Mouse (Mus musculus) heart, embryonic 14.5 days (tissue): Measurements from ENCODE around the gene Ap2b1. TPM values are rescaled to one million over a fixed set of nuclear protein-coding genes. Genes with fewer than 3 reads are reported as not detected.

Experiments
- ATAC-seq: fragments of 200-750 bp; cut with Nextera tagmentation; 2 replicates; pipeline ENCODE4 v1.8.0; 2017; ENCODE audit warnings: low read depth, moderate TSS enrichment; ENCODE audit not compliant: insufficient number of reproducible peaks, insufficient read depth, low FRiP score
- H3K27ac ChIP-seq, 2 experiments: fragments of 200-500 bp in 1 of 2; fragments of 300-500 bp in 1 of 2; sonication (generic) in 1 of 2; replicated peaks in 1 of 2; 2 replicates each; pipeline ENCODE4 v1.5.1; 2012 to 2014; ENCODE audit warnings: low read depth in 2 of 2, low read length in 2 of 2, control low read depth in 1 of 2, mild to moderate bottlenecking in 1 of 2, mixed read lengths in 1 of 2; ENCODE audit not compliant: control insufficient read depth in 1 of 2, insufficient read depth in 1 of 2
- H3K27me3 ChIP-seq: fragments of 300-500 bp; sonication (generic); 2 replicates; pipeline ENCODE4 v1.6.1; 2014; ENCODE audit warnings: mild to moderate bottlenecking, low read length, control low read depth; ENCODE audit not compliant: control insufficient read depth, insufficient read depth
- H3K36me3 ChIP-seq: fragments of 300-500 bp; sonication (generic); 2 replicates; pipeline ENCODE4 v1.6.1; 2014; ENCODE audit warnings: mild to moderate bottlenecking, control low read depth, low read length, mixed read lengths; ENCODE audit not compliant: control insufficient read depth, insufficient read depth
- H3K4me1 ChIP-seq, 2 experiments: fragments of 200-500 bp in 1 of 2; fragments of 300-500 bp in 1 of 2; sonication (generic) in 1 of 2; 2 replicates each; pipeline ENCODE4 v1.6.1; 2012 to 2014; ENCODE audit warnings: low read length in 2 of 2, control low read depth in 1 of 2, mixed read lengths in 1 of 2; ENCODE audit not compliant: control insufficient read depth in 2 of 2, insufficient read depth in 2 of 2
- H3K4me2 ChIP-seq: fragments of 300-500 bp; sonication (generic); 2 replicates; pipeline ENCODE4 v1.6.1; 2014; ENCODE audit warnings: mild to moderate bottlenecking, low read length
- H3K4me3 ChIP-seq, 2 experiments: fragments of 200-500 bp in 1 of 2; fragments of 300-500 bp in 1 of 2; sonication (generic) in 1 of 2; 2 replicates each; pipeline ENCODE4 v1.5.1; 2012 to 2014; ENCODE audit warnings: low read length in 2 of 2, mild to moderate bottlenecking in 2 of 2, control low read depth in 1 of 2, low read depth in 1 of 2, moderate library complexity in 1 of 2; ENCODE audit not compliant: control insufficient read depth in 1 of 2, insufficient read depth in 1 of 2
- H3K9ac ChIP-seq: fragments of 300-500 bp; sonication (generic); 2 replicates; pipeline ENCODE4 v1.6.1; 2014; ENCODE audit warnings: mild to moderate bottlenecking, low read length
- H3K9me3 ChIP-seq: fragments of 300-500 bp; sonication (generic); 2 replicates; pipeline ENCODE4 v1.6.1; 2016; ENCODE audit warnings: low read length, control low read depth; ENCODE audit not compliant: control insufficient read depth
- WGBS: fragments of 180-500 bp; shearing (Covaris S2); extraction: QIAGEN DNeasy Blood & Tissue Kit; methylation state at CpG from one replicate; pipeline ENCODE4 v1.1.7; 2014; 5-methylcytosine and 5-hydroxymethylcytosine counted together
- polyA plus RNA-seq: library from polyadenylated mRNA; unstranded; fragments of >200 nt; fragmentation: Nextera tagmentation; extraction: Ambion mirVana; gene quantifications from 2 replicates; pipeline ENCODE4 v1.2.1, GENCODE M21; 2014

Ap2b1 gene
- polyA plus RNA-seq, 1 experiment from 2014 or later, result 46.5 TPM

DNA sequence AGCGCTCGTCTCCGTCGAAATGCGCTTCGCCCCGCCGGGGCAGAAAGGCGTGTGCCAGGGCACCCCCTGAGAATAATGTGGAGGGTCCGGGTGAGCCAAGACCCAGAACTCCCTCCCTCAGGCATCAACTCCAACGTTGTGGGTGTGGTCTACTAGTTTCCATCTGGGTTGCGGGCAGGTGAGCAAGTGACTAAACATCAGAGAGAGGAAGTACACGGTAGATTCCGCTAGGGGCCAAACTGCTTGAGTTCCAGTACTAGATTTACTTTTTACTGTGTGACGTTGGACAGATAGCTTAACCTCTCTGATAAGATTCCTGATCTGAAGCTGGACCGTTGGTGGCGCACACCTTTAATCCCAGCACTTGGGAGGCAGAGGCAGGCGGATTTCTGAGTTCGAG lies 146.2 kb downstream of the Ap2b1 start:
- H3K36me3 ChIP-seq, result no peaks in the 10 kb centered on the region
- H3K9ac ChIP-seq, result peak overlapping the region; percentile 6; the same call in 1 of the 2 replicates
- peak overlapping the region; percentile 18 to 30 for H3K4me3 ChIP-seq
- peaks cover 41% of the 10 kb centered on the region for H3K27me3 ChIP-seq
- no peak for ATAC-seq
- H3K4me2 ChIP-seq, result peak overlapping the region; percentile 58
- 22% methylated on average over 19 of the region's 19 CpGs for WGBS
- H3K27ac ChIP-seq, result no peak overlapping the region
- no peaks in the 10 kb centered on the region for H3K9me3 ChIP-seq
- peaks cover 49 to 73% of the 10 kb centered on the region in 2 experiments for H3K4me1 ChIP-seq

DNA sequence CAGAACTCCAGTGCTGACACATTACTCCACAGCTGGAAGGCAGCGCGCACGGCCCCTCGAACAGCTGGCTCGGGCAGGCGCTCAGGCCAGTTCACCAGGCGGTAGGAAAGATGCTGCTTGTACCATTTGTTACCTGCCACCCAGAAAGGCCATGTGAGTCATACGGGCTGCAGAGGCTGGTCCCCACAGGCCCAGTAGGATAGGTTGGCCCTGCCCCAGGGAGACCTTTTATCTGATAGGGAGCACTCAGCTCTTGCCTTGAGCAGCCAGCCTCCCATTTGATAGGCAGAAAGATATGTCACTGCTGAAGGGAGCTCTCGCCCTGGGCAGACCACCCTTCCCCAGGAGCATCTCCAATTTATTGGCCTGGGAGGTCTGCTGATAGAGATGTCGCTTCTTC lies 148.8 kb downstream of the Ap2b1 start:
- no peak overlapping the region for H3K4me3 ChIP-seq
- no peak overlapping the region for H3K9ac ChIP-seq
- no peaks in the 10 kb centered on the region for H3K9me3 ChIP-seq
- H3K27me3 ChIP-seq, result peaks cover 28% of the 10 kb centered on the region; the same call in 1 of the 2 replicates
- 75% methylated on average over 10 of the region's 10 CpGs for WGBS
- no peak overlapping the region for H3K4me2 ChIP-seq
- ATAC-seq, result no peak
- H3K27ac ChIP-seq, result peak overlapping the region in 1 of 2 experiments; percentile 69; a peak in 1 of 4 replicates
- H3K36me3 ChIP-seq, result no peaks in the 10 kb centered on the region
- H3K4me1 ChIP-seq, result peaks cover 39 to 56% of the 10 kb centered on the region in 2 experiments

DNA sequence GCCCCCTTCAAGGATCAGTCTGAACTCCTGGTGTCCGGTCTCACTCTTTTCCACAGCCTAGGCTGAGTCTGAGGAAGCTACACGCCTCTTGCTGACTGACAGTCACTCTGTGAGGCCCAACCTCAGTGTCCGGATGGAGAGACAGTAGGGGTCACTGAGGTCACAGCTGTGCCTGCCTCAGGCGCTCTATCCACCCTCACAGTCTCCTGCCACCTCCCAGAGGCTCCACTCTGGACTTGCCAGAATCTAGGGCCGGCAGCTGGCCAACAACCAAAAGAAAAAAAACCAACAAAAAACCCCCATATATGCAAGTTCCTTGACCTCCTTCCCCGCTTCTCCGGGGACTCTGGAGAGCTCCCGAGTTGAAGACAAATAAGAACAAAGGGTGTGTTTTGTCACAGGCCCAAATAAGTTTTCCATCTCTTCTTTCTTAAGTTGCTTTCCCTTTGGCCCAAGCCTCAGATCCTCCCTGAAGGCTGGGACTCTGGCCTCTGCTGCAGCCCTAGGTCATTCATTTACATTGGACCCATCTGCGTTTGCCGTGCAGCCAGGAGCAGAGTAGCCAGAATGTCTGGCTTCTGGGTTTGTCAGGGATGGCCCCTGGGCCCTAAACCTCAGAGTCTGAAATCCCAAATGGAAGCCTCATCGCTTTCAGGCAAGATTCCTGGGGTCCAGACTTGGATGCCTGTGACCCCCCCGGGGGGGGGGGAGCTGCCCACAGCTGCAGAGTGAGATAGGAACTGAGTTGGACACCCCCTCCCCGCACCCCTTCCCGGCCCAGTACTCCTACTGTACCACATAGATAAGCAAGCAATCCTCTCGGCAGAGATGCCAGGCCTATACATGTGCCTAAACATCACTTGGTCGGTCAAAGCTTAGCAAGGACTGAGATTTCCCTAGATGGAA lies 149.4 kb downstream of the Ap2b1 start:
- WGBS, result 30% methylated on average over 16 of the region's 16 CpGs
- H3K27ac ChIP-seq, result peak overlapping the region; percentile 36 to 69
- H3K9ac ChIP-seq, result peak overlapping the region; percentile 38; the same call in 1 of the 2 replicates
- H3K4me3 ChIP-seq, result no peak overlapping the region
- H3K36me3 ChIP-seq, result no peaks in the 10 kb centered on the region
- 0 out of 2 replicates have a peak, but pooled peaks have one; percentile 33 for ATAC-seq
- H3K27me3 ChIP-seq, result peaks cover 27% of the 10 kb centered on the region; the same call in 1 of the 2 replicates
- H3K4me2 ChIP-seq, result no peak overlapping the region
- H3K9me3 ChIP-seq, result no peaks in the 10 kb centered on the region
- peaks cover 37 to 52% of the 10 kb centered on the region in 2 experiments for H3K4me1 ChIP-seq

DNA sequence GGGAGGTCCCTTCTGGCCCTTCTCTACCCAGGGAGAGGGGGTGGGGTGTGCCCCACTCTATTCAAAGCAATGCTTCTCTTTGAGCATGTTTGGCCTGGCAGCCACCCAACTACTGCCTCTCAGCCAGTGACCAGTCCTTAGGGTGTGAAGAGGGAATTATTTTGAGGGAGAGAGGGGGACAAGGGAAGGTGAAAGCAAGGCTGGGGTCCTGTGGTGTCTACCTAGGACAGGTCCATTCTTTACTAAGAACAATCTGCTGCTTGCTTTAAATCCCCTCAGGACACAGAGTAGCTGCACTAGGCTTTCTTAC lies 150.1 kb downstream of the Ap2b1 start:
- no peak overlapping the region for H3K4me3 ChIP-seq
- peak; percentile 37; the same call in 1 of the 2 replicates for ATAC-seq
- peaks cover 34 to 48% of the 10 kb centered on the region in 2 experiments for H3K4me1 ChIP-seq
- peak overlapping the region; percentile 38; the same call in 1 of the 2 replicates for H3K9ac ChIP-seq
- H3K27me3 ChIP-seq, result peaks cover 24% of the 10 kb centered on the region; the same call in 1 of the 2 replicates
- H3K9me3 ChIP-seq, result no peaks in the 10 kb centered on the region
- H3K4me2 ChIP-seq, result no peak overlapping the region
- H3K27ac ChIP-seq, result peak overlapping the region; percentile 36 to 69
- no peaks in the 10 kb centered on the region for H3K36me3 ChIP-seq

DNA sequence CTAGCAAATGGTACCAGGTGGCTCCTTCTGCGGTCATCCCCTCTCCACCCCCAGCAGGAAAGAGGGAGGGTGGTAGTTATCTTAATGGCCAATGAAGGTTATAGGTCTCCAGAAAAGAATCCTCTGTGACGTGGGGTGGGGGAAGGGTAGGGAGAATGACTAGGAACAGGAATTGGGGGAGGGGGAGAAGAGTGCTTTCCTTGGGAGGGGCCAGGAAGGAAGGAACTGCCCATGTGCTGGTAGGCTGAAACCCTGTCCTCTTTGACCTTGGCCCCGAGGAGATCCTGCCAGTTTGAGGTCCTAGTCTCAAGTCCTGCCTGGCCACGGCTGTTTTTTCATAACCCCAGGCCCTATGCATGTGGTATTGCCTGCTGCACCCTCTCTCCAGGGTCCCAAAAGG lies 150.5 kb downstream of the Ap2b1 start:
- H3K9ac ChIP-seq, result no peak overlapping the region
- H3K4me3 ChIP-seq, result no peak overlapping the region
- H3K27ac ChIP-seq, result peak overlapping the region; percentile 36 to 69; a peak in 2 of 4 replicates
- peaks cover 20% of the 10 kb centered on the region; the same call in 1 of the 2 replicates for H3K27me3 ChIP-seq
- WGBS, result 36% methylated on average over 4 of the region's 4 CpGs
- no peak overlapping the region for H3K4me2 ChIP-seq
- H3K9me3 ChIP-seq, result no peaks in the 10 kb centered on the region
- no peaks in the 10 kb centered on the region for H3K36me3 ChIP-seq
- ATAC-seq, result no peak
- peaks cover 31 to 46% of the 10 kb centered on the region in 2 experiments for H3K4me1 ChIP-seq

DNA sequence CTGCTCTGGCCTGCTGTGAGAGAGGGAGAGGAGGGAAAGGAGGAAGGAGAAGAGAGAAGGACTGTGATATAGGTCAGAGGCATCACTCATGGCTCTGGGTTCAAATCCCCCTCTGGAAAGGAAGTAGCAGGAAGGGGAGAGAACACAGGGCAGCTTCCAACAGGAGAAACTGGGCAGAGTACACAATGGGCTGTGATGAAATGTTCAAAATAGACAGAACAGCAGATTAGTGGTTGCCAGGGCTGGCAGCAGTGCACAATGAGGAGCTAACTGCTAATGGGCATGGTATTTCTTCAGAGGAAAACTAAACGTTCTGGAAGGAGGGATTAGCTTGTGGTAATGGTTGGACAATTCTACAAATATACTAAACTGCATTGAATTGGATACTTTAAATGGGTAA lies 151.7 kb downstream of the Ap2b1 start:
- Histone ChIP-seq H3K36me3 (no peaks in the 10 kb centered on the region), H3K4me2 (no peak overlapping the region), H3K4me1 (peaks cover 35 to 50% of the 10 kb centered on the region in 2 experiments), H3K27ac (no peak overlapping the region), H3K4me3 (no peak overlapping the region), H3K9me3 (no peaks in the 10 kb centered on the region), H3K9ac (no peak overlapping the region), H3K27me3 (peaks cover 8% of the 10 kb centered on the region; the same call in 1 of the 2 replicates)
- no peak for ATAC-seq
- 22% methylated on average over 1 of the region's 1 CpGs for WGBS

DNA sequence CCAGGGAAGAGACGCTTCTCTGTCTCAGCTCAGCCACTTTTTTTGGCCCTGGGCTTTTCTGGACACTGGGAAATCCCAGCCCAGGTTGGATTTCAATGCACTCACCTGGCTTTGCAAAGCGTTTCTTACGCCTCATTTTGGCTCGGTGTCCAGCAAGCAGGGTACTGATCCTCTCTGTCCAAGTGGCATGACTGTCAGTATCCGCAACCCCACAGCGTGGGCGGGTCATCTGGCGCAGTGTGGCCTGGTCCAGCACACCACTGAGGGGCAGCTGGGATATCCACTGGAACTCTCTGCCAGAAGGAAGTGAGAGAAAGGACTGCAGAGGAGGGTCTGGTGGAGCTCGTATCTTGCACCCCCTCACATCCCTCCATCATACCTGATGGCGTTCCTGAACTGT lies 152.5 kb downstream of the Ap2b1 start:
- Histone ChIP-seq H3K4me3 (no peak overlapping the region), H3K4me1 (peaks cover 38 to 50% of the 10 kb centered on the region in 2 experiments), H3K27me3 (peaks cover under 1% of the 10 kb centered on the region; the same call in 1 of the 2 replicates), H3K9me3 (no peaks in the 10 kb centered on the region), H3K36me3 (no peaks in the 10 kb centered on the region), H3K9ac (no peak overlapping the region), H3K4me2 (no peak overlapping the region), H3K27ac (no peak overlapping the region)
- no peak for ATAC-seq
- WGBS, result 85% methylated on average over 10 of the region's 10 CpGs
